In genomic region chr6:29998771-29999170, GRCm38 (mm10) we compare ENCODE assay signal across 25 mouse cellular contexts. TPM values are rescaled to one million over a fixed set of nuclear protein-coding genes. Genes with fewer than 3 reads are reported as not detected.
DNase-seq lines count a peak whose midpoint lies in the region; ATAC-seq and TF ChIP-seq lines count a peak whose summit lies in the region.
"Had no signal": no experiment of that assay in that cellular context is flagged by ENCODE, and none has a peak within 500 bp of the region (broad histone marks: within the 10 kb centered on the region; RNA-seq: fewer than 3 reads in every experiment).

No protein-coding gene starts in this region.

- no peaks in the 10 kb centered on the region; a peak in 1 of 4 replicates for H3K4me1 ChIP-seq in MEL (ENCODE audit: control insufficient read depth in 1 of 2, insufficient read depth in 2 of 2, low read length in 2 of 2)
- H3K4me1 ChIP-seq in heart, embryonic 11.5 days (ENCODE audit: control insufficient read depth, insufficient read depth, low read length), result no peaks in the 10 kb centered on the region
- H3K4me1 ChIP-seq: forebrain, embryonic 13.5 days; heart, embryonic 15.5 days; hindbrain, embryonic 13.5 days; intestine, embryonic 15.5 days had no signal

- H3K9me3 ChIP-seq in MEL (replicated peaks; ENCODE audit: insufficient read depth, low read length), result no peaks in the 10 kb centered on the region
- no peaks in the 10 kb centered on the region for H3K9me3 ChIP-seq in heart, embryonic 11.5 days (replicated peaks; ENCODE audit: control insufficient read depth, low read length)
- H3K9me3 ChIP-seq: forebrain, embryonic 10.5 days; forebrain, embryonic 13.5 days; heart, embryonic 15.5 days; hindbrain, embryonic 10.5 days; hindbrain, embryonic 13.5 days; intestine, embryonic 15.5 days had no signal

- H3K9ac ChIP-seq in MEL (ENCODE audit: control insufficient read depth, low read depth, low read length, poor library complexity, severe bottlenecking), result no peak overlapping the region
- H3K9ac ChIP-seq in heart, embryonic 11.5 days (ENCODE audit: low read depth, low read length), result no peak overlapping the region
- H3K9ac ChIP-seq: forebrain, embryonic 13.5 days; heart, embryonic 12.5 days; heart, embryonic 15.5 days; hindbrain, embryonic 13.5 days; intestine, embryonic 15.5 days had no signal

- no peak overlapping the region for H3K27ac ChIP-seq in MEL (ENCODE audit: control insufficient read depth, low read depth, low read length)
- no peak overlapping the region for H3K27ac ChIP-seq in heart, embryonic 11.5 days (ENCODE audit: low read depth, low read length)
- H3K27ac ChIP-seq: forebrain, embryonic 10.5 days; forebrain, embryonic 13.5 days; gastrocnemius, adult 2 months; heart, embryonic 15.5 days; hindbrain, embryonic 10.5 days; hindbrain, embryonic 13.5 days; intestine, embryonic 15.5 days had no signal

- TF ChIP-seq EP300 in MEL (IDR thresholded peaks at IDR 0.05; ENCODE audit: low read depth in 1 of 2, low read length in 2 of 2), result no peak

- ATAC-seq in common myeloid progenitor, adult 5-6 weeks (replicated peaks; ENCODE audit: low read depth, poor library complexity, severe bottlenecking), result peak; percentile 63
- peak; percentile 46 for ATAC-seq in megakaryocyte progenitor cell, adult 5-6 weeks (replicated peaks; ENCODE audit: poor library complexity)
- no peak for ATAC-seq in heart, embryonic 11.5 days (replicated peaks; ENCODE audit: insufficient number of reproducible peaks, low FRiP score, low TSS enrichment)
- ATAC-seq in megakaryocyte-erythroid progenitor cell, adult 5-6 weeks (replicated peaks; ENCODE audit: low FRiP score, low TSS enrichment, poor library complexity, severe bottlenecking), result no peak
- ATAC-seq: forebrain, embryonic 13.5 days; forebrain, embryonic 16.5 days; hindbrain, embryonic 16.5 days; intestine, embryonic 15.5 days had no signal

- no peak for TF ChIP-seq CTCF in MEL (IDR thresholded peaks at IDR 0.05 in 2 of 3, conservative IDR thresholded peaks at IDR 0.05 in 1 of 3; ENCODE audit: control insufficient read depth in 1 of 3, insufficient read depth in 1 of 3, low read depth in 2 of 3, low read length in 3 of 3, poor library complexity in 1 of 3, severe bottlenecking in 1 of 3)

- no peak for TF ChIP-seq POLR2A in MEL (IDR thresholded peaks at IDR 0.05; ENCODE audit: control insufficient read depth in 1 of 2, insufficient read depth in 1 of 2, low read depth in 1 of 2, low read length in 2 of 2, poor library complexity in 1 of 2)

- H3K36me3 ChIP-seq in MEL (ENCODE audit: control insufficient read depth in 1 of 2, insufficient read depth in 2 of 2, low read length in 2 of 2), result no peaks in the 10 kb centered on the region; a peak in 1 of 4 replicates
- H3K36me3 ChIP-seq in heart, embryonic 11.5 days (ENCODE audit: control insufficient read depth, insufficient read depth, low read length), result no peaks in the 10 kb centered on the region
- H3K36me3 ChIP-seq: forebrain, embryonic 10.5 days; heart, embryonic 12.5 days; heart, embryonic 15.5 days; hindbrain, embryonic 10.5 days; hindbrain, embryonic 13.5 days; intestine, embryonic 15.5 days had no signal

- no peak overlapping the region for H3K4me2 ChIP-seq in heart, embryonic 11.5 days
- H3K4me2 ChIP-seq: forebrain, embryonic 13.5 days; heart, embryonic 12.5 days; heart, embryonic 15.5 days; hindbrain, embryonic 13.5 days; intestine, embryonic 15.5 days had no signal

- 58% methylated on average over 4 of the region's 4 CpGs for WGBS in heart, embryonic 11.5 days (ENCODE audit: insufficient replicate concordance)

- no peak for TF ChIP-seq RAD21 in MEL (IDR thresholded peaks at IDR 0.05; ENCODE audit: low read depth, low read length)

- peaks cover 0 to under 1% of the 10 kb centered on the region in 2 experiments; a peak in 2 of 4 replicates for H3K27me3 ChIP-seq in MEL (ENCODE audit: control insufficient read depth in 1 of 2, insufficient read depth in 2 of 2, low read length in 2 of 2)
- no peaks in the 10 kb centered on the region for H3K27me3 ChIP-seq in heart, embryonic 11.5 days (ENCODE audit: control insufficient read depth, insufficient read depth, low read length)
- H3K27me3 ChIP-seq: CH12.LX; forebrain, embryonic 13.5 days; heart, embryonic 12.5 days; heart, embryonic 15.5 days; hindbrain, embryonic 13.5 days; intestine, embryonic 15.5 days had no signal

- no peaks in the 10 kb centered on the region for H3K79me2 ChIP-seq in MEL (ENCODE audit: control insufficient read depth, insufficient read depth, low read length, poor library complexity)

- no peak overlapping the region for H3K4me3 ChIP-seq in MEL (ENCODE audit: control insufficient read depth in 1 of 2, insufficient read depth in 1 of 2, low read depth in 2 of 2, low read length in 2 of 2)
- H3K4me3 ChIP-seq in heart, embryonic 11.5 days (ENCODE audit: low read depth, low read length), result no peak overlapping the region
- H3K4me3 ChIP-seq: forebrain, embryonic 10.5 days; forebrain, embryonic 13.5 days; heart, embryonic 12.5 days; heart, embryonic 15.5 days; hindbrain, embryonic 10.5 days; hindbrain, embryonic 13.5 days; intestine, embryonic 15.5 days had no signal

- DNase-seq in MEL (ENCODE audit: low read depth, low spot score), result peak; percentile 28
- DNase-seq in thymus, postnatal 4 days, result no peak
- DNase-seq: B cell, adult 2 months; cerebellum, adult 11-12 months; cerebellum, adult 8-10 months; cerebellum, postnatal 36 days; gastrocnemius, postnatal 36 days; heart, adult 11 months; heart, postnatal 36 days; kidney, adult 11 months had no signal

TF ChIP-seq in MEL, 35 proteins besides CTCF, POLR2A, EP300 and RAD21:
- no peak for TF ChIP-seq BHLHE40 (IDR thresholded peaks at IDR 0.05; ENCODE audit: borderline replicate concordance, low read depth, low read length)
- no peak for TF ChIP-seq TBP (IDR thresholded peaks at IDR 0.05; ENCODE audit: low read depth, low read length)
- no peak for TF ChIP-seq JUND (IDR thresholded peaks at IDR 0.05; ENCODE audit: low read depth, low read length)
- TF ChIP-seq ZNF384 (IDR thresholded peaks at IDR 0.05; ENCODE audit: low read depth, low read length), result no peak
- TF ChIP-seq HCFC1 (IDR thresholded peaks at IDR 0.05; ENCODE audit: low read depth, low read length), result no peak
- TF ChIP-seq MXI1 (IDR thresholded peaks at IDR 0.05; ENCODE audit: low read depth, low read length), result no peak
- no peak for TF ChIP-seq RCOR1 (IDR thresholded peaks at IDR 0.05; ENCODE audit: low read depth, low read length)
- TF ChIP-seq KAT2A (conservative IDR thresholded peaks at IDR 0.05; ENCODE audit: low read depth, low read length), result no peak
- TF ChIP-seq SMC3 (IDR thresholded peaks at IDR 0.05; ENCODE audit: low read depth, low read length), result no peak
- no peak for TF ChIP-seq ELF1 (IDR thresholded peaks at IDR 0.05; ENCODE audit: low read depth, low read length)
- no peak for TF ChIP-seq UBTF (IDR thresholded peaks at IDR 0.05; ENCODE audit: borderline replicate concordance, insufficient read depth, low read depth, low read length)
- no peak for TF ChIP-seq MEF2A (IDR thresholded peaks at IDR 0.05; ENCODE audit: extremely low read depth, insufficient replicate concordance, low read depth, low read length, poor library complexity, severe bottlenecking)
- TF ChIP-seq MAZ (IDR thresholded peaks at IDR 0.05; ENCODE audit: low read depth, low read length), result no peak
- TF ChIP-seq NELFE (IDR thresholded peaks at IDR 0.05; ENCODE audit: low read depth, low read length), result no peak
TF ChIP-seq in MEL: peak in this region for 0.

RNA-seq across cellular contexts. Expression of gene Nrf1, which starts 49.0 kb away (rescaled TPM):
- 60.4 and 65.2 TPM in 2 replicates for total RNA-seq in MEL (2012; rRNA removed)
- 10 to 100 TPM; 56.5 to 93.7 TPM for polyA plus RNA-seq in MEL (2012; ENCODE audit: insufficient read depth in 1 of 2, insufficient read length in 2 of 2, low read depth in 1 of 2, low replicate concordance in 2 of 2, missing spikeins in 1 of 2)
- total RNA-seq in common myeloid progenitor, adult 5-6 weeks (2017), result 60.9 and 61.9 TPM in 2 replicates
- total RNA-seq in megakaryocyte progenitor cell, adult 5-6 weeks (2015), result 27.1 and 35.0 TPM in 2 replicates
- total RNA-seq in megakaryocyte progenitor cell, adult 5-6 weeks (2017), result 52.1 and 65.3 TPM in 2 replicates
- 40.0 and 44.5 TPM in 2 replicates for polyA plus RNA-seq in heart, embryonic 11.5 days (2014; fragmentation: Nextera tagmentation; extraction: Ambion mirVana)
- 75.5 and 77.6 TPM in 2 replicates for total RNA-seq in megakaryocyte-erythroid progenitor cell, adult 5-6 weeks (2014; fragmentation: Nextera tagmentation)
- 58.9 and 85.1 TPM in 2 replicates for total RNA-seq in megakaryocyte-erythroid progenitor cell, adult 5-6 weeks (2017)

Comparison
In these comparisons a context has a peak if more than half of its experiments do, and no peak if none do; other contexts are left out.
1. ATAC-seq: peak in common myeloid progenitor, adult 5-6 weeks (single experiment) and megakaryocyte progenitor cell, adult 5-6 weeks (single experiment); none in heart, embryonic 11.5 days (single experiment) and megakaryocyte-erythroid progenitor cell, adult 5-6 weeks (single experiment).